Mouse (Mus musculus): Measurements from ENCODE around the gene Hivep2. TPM values are rescaled to one million over a fixed set of nuclear protein-coding genes. Genes with fewer than 3 reads are reported as not detected.
A peak's percentile ranks its signal among the peaks of the same experiment; 100 is the strongest.

Hivep2 gene
- total RNA-seq, 2 experiments from 2014 or later, result 23.5 to 25.2 TPM

DNA sequence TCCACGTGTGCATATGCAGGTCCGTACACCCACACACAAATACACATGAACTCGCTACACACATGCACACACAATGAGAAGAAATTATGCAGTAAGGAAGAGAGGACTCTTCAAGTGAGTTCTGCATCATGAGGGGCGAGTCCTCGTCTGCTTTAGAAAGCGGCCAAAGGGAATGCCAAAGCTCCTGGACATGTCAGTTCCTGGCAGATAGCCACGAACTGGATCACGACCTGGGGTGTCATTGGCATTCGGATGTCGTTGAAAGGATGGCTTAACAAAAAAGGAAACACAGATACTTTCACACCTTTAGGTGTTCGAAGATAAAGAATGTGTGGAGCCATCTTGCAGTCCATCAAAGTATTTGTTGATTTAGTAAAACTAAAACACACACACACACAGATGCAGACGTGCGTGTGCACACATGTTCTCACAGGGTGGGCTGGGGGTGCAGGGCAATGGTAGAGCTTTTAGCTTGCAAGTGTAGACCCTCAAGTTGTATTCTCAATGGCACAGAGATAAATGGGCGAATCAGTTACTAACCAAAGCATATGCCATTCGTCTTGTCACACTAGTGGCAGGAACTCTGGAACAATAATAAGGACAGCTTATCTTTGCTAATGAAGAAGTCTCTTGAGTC, 99.0 kb downstream of the Hivep2 start:
- intact Hi-C loops (cut with DNase I), result no loop called here
- no peak for DNase-seq

GRCm38 (mm10) chr10:14067802-14068201, 101.9 kb downstream of the Hivep2 start:
- DNase-seq, result no peak
- intact Hi-C loops (cut with DNase I), result no loop called here

GRCm38 (mm10) chr10:14070498-14071079, 104.7 kb downstream of the Hivep2 start:
- DNase-seq, result no peak
- intact Hi-C loops (cut with DNase I), result no loop called here

DNA sequence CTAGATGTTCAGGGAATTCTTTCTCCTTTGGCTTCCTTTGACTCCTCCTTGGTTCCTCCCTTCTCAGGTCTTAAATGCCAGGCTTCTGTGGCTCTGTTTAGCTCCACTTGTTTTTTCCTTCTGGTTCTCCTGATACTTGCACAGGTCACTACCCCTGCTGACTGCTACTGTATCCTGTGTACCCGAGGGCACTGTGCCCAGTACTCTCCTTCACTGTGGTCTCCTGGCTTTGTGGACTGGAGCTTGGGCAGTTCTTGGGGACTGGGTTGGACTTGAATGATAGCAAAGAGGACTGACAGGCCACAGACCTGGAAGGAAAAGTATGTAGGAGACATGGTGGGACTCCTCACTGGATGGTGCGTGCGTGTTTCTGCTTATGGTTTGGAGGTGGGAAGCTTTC, 106.6 kb downstream of the Hivep2 start:
- DNase-seq, result no peak

DNA sequence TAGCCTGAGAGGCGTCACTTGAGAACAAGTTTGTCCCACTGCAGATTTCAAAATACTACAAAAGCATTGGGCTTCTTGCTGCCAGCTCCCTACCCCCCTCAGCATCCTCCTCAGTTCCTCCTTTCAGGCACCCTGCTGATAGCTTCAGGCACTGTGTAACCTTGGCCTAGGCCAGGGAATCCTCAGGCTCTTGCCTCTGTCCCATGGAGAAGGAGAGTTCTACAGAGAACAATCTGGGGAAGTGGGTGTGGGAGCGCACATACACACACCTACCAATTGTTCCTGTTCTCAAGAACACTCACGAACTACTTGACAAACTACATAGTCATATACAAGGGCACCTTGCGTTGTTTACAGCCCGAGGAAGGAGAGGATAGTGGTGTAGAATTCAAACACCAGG, 109.9 kb downstream of the Hivep2 start:
- intact Hi-C loops (cut with DNase I), result no loop called here
- DNase-seq, result no peak

More for the DNA sequence above, 106.6 kb downstream of the Hivep2 start:
- intact Hi-C loops (cut with DNase I), result loop anchor here (2.0 kb wide), 1 partner anchor 14 kb away; no protein-coding TSS in a partner anchor

DNA sequence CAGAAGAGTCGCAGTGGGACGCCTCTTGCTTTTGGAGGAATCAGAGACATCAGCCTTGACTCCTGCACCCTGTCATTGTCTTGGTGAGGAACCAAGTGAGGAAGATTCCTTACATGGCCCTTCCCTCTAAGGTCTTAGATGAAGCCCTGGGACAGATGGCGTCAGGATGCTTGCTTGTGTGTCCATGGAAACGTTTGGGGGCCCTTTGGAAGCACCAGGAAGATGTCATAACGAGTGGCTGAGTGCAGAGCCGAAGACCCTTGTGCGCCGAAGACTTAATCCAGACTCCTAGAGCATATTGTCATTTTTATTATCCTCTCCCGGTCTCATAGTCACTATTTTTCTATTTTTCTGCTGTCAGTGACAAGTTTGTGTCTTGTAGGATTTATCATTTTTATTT, 111.0 kb downstream of the Hivep2 start:
- intact Hi-C loops (cut with DNase I), result no loop called here
- DNase-seq, result no peak

DNA sequence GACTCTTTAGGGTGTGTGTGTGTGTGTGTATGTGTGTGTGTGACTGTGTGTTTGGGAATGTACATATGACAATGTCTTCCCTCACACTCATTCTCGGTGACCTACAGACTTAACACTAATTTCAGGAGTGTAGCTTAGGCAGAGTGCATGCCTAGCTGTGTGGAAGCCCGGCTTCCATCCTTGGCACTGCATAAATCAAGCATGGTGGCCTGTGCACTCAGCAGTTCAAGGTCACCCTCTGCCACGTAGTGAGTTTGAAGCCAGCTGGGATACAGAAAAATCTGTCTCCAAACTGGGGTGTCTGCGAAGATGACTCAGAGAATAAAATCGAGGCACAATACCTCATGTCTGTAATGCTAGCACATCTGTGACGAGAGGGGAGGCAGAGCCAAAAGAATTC, 115.0 kb downstream of the Hivep2 start:
- intact Hi-C loops (cut with DNase I), result no loop called here
- DNase-seq, result no peak

DNA sequence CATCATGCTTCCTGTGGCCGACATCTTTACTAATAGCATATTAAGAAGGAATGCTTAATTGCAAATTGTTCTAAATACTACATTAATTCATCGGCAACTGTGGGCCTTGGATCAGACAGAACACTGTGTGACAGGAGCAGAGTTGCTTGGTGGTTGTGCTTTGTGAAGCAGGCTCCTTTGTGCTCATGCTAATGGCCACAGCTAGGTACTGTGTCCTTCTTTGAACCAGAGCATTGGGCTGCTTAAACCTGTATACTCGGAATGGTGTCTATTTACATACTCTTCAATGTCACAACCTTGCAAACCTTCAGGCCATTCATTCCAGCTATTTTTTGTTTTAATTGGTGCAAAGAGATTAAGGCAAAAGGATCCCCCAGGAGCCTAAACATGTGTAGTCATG, 115.9 kb downstream of the Hivep2 start:
- intact Hi-C loops (cut with DNase I), result no loop called here
- DNase-seq, result no peak

DNA sequence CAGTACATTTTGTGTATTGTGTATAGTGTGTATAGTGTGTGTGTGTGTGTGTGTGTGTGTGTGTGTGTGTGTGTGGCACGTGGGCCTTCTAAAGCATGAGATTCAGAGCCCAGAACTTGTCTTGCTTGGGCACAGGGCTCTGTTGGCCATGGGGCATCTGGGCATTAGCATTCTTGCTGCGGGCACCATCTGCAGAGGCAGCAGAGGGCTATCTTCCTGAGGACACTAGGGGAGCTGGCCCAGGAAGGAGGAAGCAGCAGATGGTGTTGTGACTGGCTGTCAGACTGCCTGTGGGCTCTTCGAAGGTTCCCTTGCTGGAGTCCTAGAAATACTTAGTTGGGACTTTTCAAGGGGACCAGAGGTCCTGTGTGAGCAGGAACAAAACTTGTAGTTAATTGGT, 116.4 kb downstream of the Hivep2 start:
- no peak for DNase-seq
- intact Hi-C loops (cut with DNase I), result no loop called here

- peak; percentile 38 to 44 for DNase-seq
- intact Hi-C loops (cut with DNase I), result loop anchor here (1.0 to 5.0 kb wide), 5 partner anchors 103 to 518 kb away; partner anchors contain the start of gene Aig1
These were observed 119.4 kb downstream of the Hivep2 start for GRCm38 (mm10) chr10:14085241-14085659.

- DNase-seq, result no peak
- intact Hi-C loops (cut with DNase I), result loop anchor here (1.0 to 5.0 kb wide), 6 partner anchors 29 to 519 kb away; partner anchors contain the start of gene Aig1
These were observed 120.1 kb downstream of the Hivep2 start for GRCm38 (mm10) chr10:14085882-14086515.

DNA sequence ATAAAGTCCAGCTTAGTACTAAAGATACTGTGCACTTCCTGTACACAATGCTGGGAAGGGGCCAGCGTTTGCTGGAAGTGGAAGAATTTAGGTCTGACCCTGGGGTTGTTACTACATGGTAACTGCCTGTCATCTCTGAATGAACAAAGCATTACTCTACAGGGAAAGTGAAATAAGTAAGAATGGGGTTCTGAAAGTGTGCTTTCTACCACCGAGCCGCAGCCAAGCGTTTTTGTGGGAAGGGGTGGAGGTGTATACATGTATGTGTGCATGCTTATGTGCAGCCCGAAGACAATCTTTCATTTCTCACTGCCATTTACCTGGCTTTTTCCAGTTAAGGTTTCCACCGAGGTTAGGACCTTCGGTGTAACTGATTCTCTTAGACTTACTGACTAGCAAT, 121.4 kb downstream of the Hivep2 start:
- DNase-seq, result no peak
- intact Hi-C loops (cut with DNase I), result loop anchor here (2.0 to 5.0 kb wide), 5 partner anchors 31 to 520 kb away; partner anchors contain the start of gene Aig1

DNA sequence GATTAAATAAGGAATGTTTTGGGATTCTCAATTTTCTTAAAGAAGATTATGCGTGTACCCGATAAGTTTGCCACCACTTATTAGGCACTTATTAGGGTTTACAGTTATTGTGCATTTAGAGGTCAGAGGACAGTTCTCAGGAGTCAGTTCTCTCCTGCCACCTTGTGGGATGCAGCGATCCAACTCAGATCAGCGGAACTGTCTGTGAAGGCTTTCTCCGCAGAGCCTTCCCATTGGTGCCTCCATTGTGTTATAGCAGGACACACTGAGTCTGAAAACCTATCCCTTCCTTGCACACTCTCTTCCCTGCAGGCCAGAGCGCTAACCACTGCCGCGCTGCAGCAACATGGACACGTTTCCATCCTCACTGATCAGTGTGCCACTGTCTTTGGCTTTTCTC, 123.6 kb downstream of the Hivep2 start:
- intact Hi-C loops (cut with DNase I), result loop anchor here (2.0 to 5.0 kb wide), 5 partner anchors 41 to 522 kb away; partner anchors contain the start of gene Aig1
- peak in 1 of 2 experiments; percentile 36 for DNase-seq

GRCm38 (mm10) chr10:14094033-14094432, 128.2 kb downstream of the Hivep2 start:
- DNase-seq, result no peak
- intact Hi-C loops (cut with DNase I), result no loop called here

- intact Hi-C loops (cut with DNase I), result no loop called here
- DNase-seq, result no peak
These were observed 130.2 kb downstream of the Hivep2 start for GRCm38 (mm10) chr10:14096045-14096444.

- no peak for DNase-seq
- intact Hi-C loops (cut with DNase I), result no loop called here
These were observed 133.3 kb downstream of the Hivep2 start for GRCm38 (mm10) chr10:14099182-14099581.

GRCm38 (mm10) chr10:14100041-14100440, 134.2 kb downstream of the Hivep2 start:
- DNase-seq, result no peak
- intact Hi-C loops (cut with DNase I), result no loop called here

DNA sequence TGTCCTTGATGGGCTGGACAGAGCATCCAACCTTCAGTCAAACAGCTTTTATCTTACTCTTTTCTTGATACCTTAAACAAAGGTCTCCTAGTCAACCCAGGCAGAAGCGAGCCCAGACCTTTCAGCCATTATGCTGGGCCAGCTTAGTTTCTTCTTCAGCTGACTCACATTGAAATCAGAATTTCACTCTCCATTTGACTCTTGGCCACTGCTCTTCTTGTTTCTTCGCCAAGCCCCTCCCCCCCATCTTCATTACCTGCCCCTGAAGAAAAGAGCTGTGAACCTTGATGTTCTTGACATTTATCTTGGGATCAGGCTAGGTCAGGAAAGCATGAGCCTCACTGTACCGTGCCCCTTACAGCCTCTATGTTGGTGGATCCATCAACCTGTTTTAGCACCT, 135.0 kb downstream of the Hivep2 start:
- no peak for DNase-seq
- intact Hi-C loops (cut with DNase I), result no loop called here

- intact Hi-C loops (cut with DNase I), result no loop called here
- no peak for DNase-seq
These were observed 136.1 kb downstream of the Hivep2 start for GRCm38 (mm10) chr10:14101966-14102365.

DNA sequence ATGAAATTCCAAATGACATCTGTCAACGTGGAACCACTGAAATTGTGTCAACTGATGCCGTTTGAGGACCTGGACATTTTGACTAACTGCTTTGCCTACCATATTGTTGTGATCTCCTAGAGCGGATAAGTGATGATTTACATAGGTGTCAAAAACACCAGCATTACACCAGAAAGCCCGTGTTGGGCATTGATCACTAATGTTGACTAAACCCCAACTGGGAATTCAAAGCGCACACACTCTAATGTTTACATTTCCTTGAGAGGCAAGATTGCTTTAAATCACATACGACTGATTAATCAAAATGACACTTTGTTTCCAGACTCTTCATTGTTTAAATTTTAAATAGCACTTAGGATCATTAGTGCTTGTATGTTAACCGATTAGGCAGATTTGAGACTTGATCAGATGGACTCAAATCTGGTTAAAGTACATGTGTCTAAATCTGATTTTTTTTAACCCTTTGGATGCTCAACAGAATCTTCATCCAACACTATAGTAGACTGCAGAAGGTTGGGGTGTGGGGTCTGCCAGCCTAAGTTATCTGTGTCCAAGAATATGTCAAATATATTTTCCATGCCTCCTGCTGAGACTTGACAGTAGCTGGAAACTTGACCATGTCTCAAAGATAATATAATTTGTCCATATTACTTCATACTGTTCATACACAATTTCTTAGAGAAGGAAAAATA, 142.3 kb downstream of the Hivep2 start:
- no peak for DNase-seq
- intact Hi-C loops (cut with DNase I), result no loop called here

GRCm38 (mm10) chr10:14115846-14116245, 150.0 kb downstream of the Hivep2 start:
- intact Hi-C loops (cut with DNase I), result no loop called here
- DNase-seq, result no peak

All from heart, postnatal 36 days (tissue).